Mouse (Mus musculus): ENCODE data around the gene Fam222b.
A peak's percentile ranks its signal among the peaks of the same experiment; 100 is the strongest.

Fam222b gene

GRCm38 (mm10) chr11:78164604-78164923 is 70.1 kb downstream of the Fam222b start:
- no peak for DNase-seq (ENCODE audit: low read depth, low spot score)

GRCm38 (mm10) chr11:78164924-78165760 is 70.7 kb downstream of the Fam222b start, which contains the start of gene Traf4:
Gene Traf4, minus strand, starts transcription at chr11:78165589.
- DNase-seq (ENCODE audit: low read depth, low spot score), result peak; percentile 72

GRCm38 (mm10) chr11:78165761-78166109 is 71.3 kb downstream of the Fam222b start:
- DNase-seq (ENCODE audit: low read depth, low spot score), result no peak

- no peak for DNase-seq (ENCODE audit: low read depth, low spot score)
Observed at GRCm38 (mm10) chr11:78166161-78166560, 71.7 kb downstream of the Fam222b start.

- DNase-seq (ENCODE audit: low read depth, low spot score), result no peak
Observed at GRCm38 (mm10) chr11:78166640-78167039, 72.2 kb downstream of the Fam222b start.

DNA sequence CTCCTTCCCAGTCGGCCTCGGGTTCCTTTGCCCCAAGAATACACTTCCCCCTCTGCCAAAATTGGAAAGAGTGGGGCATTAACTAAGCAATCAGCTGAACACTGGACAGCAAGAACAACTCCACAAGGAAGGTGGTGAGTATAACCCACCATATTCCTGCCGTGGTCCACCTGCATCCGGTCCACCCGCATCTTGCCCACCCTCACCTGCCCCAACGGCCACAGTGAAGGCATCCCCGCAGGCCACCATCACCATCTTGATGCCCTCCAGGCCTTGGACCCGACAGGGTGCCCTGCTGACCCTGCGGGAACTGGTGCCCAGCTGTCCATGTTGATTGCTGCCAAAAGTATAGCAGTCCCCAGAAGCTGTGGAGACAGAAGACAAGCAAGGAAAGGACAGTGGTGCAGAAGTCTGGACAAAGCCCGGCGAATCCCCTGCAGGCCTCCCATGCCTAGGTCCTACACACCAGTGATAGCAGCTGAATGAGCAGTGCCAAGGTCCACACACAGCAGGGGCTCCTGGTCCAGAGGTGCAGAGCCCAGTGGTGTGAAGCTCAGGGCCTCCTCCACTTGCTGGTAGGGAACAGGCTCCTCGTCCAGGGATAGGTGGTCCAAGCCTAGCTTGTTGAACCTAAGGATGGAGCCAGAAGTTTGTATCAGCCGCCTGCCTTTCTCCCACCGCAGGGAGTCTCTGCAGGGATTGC is 72.9 kb downstream of the Fam222b start:
- DNase-seq (ENCODE audit: low read depth, low spot score), result no peak

DNA sequence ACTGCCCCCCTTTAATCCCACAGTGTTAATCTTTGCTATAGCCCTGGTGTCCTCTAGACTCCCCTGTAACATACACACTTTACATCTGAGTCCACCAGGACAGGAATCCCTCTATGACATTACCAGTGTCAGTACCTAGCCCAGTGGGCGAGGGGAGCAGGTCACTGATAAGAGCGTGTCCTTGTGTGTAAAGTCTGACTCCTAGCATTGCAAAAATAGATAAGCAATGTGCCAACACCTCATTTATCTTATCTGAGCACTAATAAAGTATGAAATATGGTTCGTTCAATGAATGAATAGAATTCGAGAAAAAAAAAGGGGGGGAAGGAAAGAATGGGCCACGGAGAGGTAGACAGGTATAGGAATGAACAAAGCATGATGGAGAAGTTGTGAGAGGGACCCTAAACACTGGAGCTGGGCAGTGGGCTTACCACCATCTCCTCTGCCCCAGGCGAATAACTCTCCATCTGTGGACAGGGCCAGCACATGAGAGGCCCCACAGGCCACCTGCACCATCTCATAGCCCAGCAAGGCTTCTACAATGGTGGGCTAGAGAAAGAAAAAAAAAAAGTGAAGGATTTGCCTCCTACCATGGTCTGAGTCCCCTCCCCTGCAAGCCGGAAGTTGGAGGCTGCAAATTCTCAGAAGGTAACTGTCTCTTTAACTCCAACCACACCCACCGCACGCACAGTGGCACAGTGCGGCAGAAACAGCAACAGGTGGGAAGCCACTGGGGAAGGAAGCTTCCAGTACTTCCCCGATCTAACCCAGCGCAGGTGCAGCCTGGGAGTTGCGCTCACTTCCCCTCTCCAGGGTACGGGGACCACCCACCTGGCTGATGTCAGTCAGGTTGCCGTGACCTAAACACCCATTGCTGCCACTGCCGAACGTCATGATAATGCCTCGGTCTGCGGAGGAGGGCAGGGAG is 74.3 kb downstream of the Fam222b start:
- DNase-seq (ENCODE audit: low read depth, low spot score), result no peak

DNA sequence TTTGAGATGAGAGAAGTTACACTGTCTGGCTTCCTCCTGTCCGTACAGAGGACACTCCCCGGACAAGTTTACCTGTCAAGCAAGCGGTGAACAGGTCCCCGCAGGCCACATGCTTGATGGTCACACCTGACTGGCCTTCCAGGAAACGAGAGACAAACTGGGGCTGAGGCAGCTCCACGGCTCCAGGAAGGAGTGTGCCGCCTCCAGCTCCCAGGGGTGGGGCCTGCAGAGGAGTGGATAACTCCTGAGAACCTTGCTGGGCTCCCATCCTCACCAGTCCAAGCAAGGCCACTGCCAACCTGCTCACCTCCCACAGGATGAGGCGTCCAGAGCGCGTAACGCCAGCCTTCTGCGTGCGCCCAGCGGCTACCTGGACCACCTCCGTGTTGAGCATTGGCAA is 75.8 kb downstream of the Fam222b start:
- DNase-seq (ENCODE audit: low read depth, low spot score), result no peak

- no peak for DNase-seq (ENCODE audit: low read depth, low spot score)
Observed at GRCm38 (mm10) chr11:78171328-78171727, 76.9 kb downstream of the Fam222b start.

DNA sequence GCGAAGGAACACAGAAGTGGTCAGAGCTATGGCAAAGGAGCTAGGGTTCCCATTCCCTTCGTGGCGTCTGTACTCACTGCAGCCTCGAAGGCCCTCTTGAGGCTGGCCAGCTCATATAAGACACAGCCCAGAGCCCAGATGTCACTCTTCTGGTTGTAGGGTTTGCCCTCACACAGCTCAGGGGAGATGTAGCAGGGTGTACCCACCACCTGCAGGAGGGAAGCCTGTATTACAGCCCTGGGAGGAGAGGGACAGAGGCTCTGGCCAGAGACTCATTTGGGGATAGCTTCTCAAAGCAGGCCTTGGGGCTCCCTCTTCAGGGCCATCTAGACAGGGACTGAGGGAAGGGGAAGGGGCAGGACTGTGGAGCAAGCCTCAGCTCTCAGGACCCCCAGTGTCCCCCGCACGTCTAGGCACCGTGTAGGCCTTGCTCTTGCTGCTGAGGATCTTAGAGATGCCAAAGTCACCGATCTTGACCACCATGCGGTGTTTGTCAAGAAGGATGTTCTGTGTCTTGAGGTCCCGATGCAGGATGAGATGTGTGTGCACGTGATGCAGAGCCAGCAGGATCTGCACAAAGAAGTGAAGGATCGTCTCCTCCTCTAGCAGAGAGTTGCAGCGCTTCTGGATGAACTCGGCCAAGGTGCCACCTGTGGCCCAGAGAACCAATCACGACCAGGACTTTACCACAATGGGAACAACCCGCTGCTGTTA is 77.7 kb downstream of the Fam222b start:
- no peak for DNase-seq (ENCODE audit: low read depth, low spot score)

DNA sequence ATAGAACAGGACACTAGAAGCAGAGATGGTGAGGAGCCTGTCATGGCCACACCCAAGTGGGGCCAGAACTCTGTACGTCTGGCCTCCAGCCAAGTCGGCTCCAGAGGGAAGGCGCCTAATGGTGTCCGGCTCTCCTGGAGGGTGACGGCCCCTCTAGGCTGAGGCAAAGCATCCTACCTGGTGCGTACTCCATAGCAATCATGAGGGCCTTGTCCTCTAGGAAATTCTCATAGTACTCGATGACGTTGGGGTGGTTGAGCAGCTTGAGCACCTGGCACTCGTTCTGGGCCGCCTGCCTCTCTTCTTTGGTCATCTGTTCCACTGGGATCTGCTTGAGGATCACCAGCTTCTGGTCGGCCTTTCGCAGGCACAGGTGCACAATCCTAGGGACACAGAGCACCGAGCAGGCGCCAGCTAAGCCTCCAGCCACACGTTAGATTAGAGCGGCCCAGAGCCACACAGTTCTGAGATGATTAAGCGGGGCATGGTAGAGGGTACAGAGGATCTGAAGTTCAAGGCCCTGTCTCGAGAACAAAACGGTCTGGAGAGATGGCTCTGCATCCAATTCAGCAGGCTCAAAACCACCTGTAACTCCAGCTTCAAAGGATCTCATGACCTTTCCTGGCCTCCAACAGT is 78.4 kb downstream of the Fam222b start:
- no peak for DNase-seq (ENCODE audit: low read depth, low spot score)

DNA sequence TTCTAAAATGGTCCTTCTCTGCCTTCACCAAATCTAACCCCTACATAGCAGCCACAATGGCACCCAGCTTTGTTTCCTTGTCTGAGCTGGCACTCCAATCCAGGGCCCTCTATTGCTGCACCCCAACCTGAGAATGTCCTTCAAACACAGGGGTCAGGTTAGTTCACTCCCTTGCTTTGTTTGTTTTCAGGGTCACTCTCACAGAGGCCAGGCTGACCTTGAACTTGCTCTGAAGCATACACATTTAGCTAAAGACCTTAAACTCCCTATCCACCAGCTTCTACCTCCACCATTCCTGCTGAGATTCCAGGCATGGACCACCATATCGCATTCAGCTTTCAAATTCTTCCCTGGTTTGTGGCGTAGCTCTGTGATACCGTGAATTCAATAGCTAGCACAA is 80.0 kb downstream of the Fam222b start:
- no peak for DNase-seq (ENCODE audit: low read depth, low spot score)

- peak; percentile 95 for DNase-seq (ENCODE audit: low read depth, low spot score)
Observed at GRCm38 (mm10) chr11:78175771-78176401, 81.4 kb downstream of the Fam222b start.

- DNase-seq (ENCODE audit: low read depth, low spot score), result peak; percentile 83
Observed at GRCm38 (mm10) chr11:78176402-78176862, 82.0 kb downstream of the Fam222b start, which contains the start of the genes Nek8 and Tlcd1. Gene Nek8, minus strand, starts transcription at chr11:78176675. Gene Tlcd1, plus strand, starts transcription at chr11:78176711.

- no peak for DNase-seq (ENCODE audit: low read depth, low spot score)
Observed at GRCm38 (mm10) chr11:78176905-78177331, 82.5 kb downstream of the Fam222b start.

DNA sequence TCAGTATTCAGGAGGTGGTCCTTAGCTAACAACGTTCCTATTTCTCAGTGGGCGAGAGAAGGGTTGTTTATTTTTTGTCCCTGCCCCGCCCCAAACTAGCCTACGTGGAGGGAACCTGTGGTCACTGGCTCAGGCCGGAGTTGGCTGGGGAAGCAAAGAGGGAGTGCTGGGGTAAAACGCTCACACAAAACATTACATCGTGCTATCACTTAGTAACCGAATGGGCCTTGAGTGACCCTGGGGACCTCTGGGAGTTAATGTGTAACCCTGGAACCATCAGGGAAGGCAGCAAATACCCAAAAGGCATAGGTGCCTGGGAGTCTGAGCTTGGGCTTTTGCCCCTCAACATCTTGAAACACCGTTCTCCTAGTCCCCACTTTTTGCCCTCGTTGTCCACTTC is 83.0 kb downstream of the Fam222b start:
- DNase-seq (ENCODE audit: low read depth, low spot score), result no peak

DNA sequence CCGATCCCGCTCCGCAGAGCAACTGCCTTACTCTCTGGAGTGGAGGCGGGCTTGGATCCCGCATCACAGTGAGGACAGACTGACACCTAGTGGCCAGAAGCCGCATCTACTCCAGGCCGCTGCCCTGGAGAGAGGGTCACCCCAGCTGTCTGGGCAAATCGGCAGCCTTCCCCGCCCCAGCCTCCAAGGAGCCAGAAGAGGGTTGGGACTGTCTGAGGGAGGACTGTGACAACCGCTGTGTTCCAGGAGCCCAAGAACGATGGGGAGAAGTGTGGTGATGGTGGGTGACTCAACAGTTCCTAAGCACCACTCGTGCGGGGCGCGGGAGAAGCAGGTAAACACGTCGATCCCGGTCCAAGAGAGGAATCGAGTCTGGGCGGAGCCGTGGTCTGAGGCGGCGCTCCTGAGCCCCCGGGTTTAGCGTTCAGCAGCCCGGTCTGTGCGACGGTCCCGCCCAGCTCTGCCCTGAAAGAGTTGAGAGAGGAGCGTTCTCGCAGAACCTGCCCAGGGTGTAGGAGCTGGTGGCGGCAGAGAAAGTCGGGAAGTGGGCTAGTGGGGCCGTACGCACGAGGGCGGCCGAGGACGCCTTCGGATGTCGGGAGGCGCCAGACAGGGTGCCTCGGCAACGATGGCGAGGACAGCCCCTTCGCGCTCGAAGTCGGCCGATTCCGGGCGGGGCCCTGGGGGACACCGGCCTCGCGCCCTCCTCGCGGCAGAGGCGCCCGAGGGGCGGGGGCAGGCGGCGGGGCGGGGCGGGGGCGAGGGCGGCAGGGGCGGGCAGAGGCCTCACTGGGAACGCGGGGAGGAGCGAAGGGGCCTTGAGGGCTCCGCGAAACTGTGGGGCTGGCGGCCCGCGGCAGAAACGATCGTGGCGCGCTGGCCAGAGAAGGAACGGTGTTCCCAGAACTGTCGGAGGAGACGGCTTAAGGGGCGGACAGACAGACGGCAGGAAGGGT is 83.7 kb downstream of the Fam222b start:
- peak; percentile 93 for DNase-seq (ENCODE audit: low read depth, low spot score)

DNA sequence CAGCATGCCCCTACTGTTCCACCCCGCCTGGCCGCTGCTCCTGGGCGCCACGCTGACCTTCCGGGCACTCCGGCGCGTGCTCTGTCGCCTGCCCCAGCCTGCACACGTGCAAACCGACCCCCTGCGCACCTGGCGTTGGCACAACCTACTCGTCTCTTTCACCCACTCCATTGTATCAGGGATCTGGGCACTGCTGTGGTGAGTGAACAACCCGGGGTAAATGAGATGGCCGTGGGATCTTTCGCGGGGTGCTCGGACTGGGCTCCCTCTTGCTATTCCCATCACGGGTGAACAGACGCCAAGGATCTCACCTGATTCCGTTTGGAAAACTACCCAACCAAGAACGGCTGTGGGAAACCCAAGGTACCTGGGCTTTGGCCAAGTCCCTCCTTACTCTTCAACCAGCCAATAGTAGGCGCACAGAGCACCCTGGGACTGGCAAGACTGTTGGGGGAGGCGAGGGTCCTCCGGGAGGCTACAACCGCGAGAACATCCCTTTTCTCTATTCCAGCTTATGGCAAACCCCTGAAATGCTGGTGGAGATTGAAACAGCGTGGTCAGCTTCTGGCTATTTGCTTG is 84.5 kb downstream of the Fam222b start:
- no peak for DNase-seq (ENCODE audit: low read depth, low spot score)
